Mouse (Mus musculus): ENCODE data around the gene Aanat.
"Not testable (repeated sequence)": the region's sequence is repeated elsewhere in the genome, so short reads cannot be mapped to it uniquely, and the experiment has no call there.

Aanat gene

GRCm38 (mm10) chr11:116611168-116611567 lies 24.9 kb downstream of the Aanat start:
- not testable (repeated sequence) for DNase-seq (ENCODE audit: low spot score)

GRCm38 (mm10) chr11:116611883-116612282 lies 25.7 kb downstream of the Aanat start:
- no peak for DNase-seq (ENCODE audit: low spot score)

GRCm38 (mm10) chr11:116612554-116612953 lies 26.3 kb downstream of the Aanat start:
- no peak for DNase-seq (ENCODE audit: low spot score)

- DNase-seq (ENCODE audit: low spot score): no peak
These were observed 27.0 kb downstream of the Aanat start for GRCm38 (mm10) chr11:116613234-116613633.

GRCm38 (mm10) chr11:116615735-116616437 lies 29.7 kb downstream of the Aanat start:
- peak; percentile 32 for DNase-seq (ENCODE audit: low spot score)

- DNase-seq (ENCODE audit: low spot score): peak; percentile 20
These were observed 30.3 kb downstream of the Aanat start for GRCm38 (mm10) chr11:116616438-116617118.

- DNase-seq (ENCODE audit: low spot score): no peak
These were observed 31.4 kb downstream of the Aanat start for GRCm38 (mm10) chr11:116617641-116618040.

- no peak for DNase-seq (ENCODE audit: low spot score)
These were observed 32.4 kb downstream of the Aanat start for GRCm38 (mm10) chr11:116618666-116619065.

- DNase-seq (ENCODE audit: low spot score): no peak
These were observed 32.9 kb downstream of the Aanat start for GRCm38 (mm10) chr11:116619156-116619555.

- no peak for DNase-seq (ENCODE audit: low spot score)
These were observed 33.3 kb downstream of the Aanat start for GRCm38 (mm10) chr11:116619561-116619960.

- no peak for DNase-seq (ENCODE audit: low spot score)
These were observed 33.8 kb downstream of the Aanat start for GRCm38 (mm10) chr11:116620073-116620472.

GRCm38 (mm10) chr11:116620559-116621253 lies 34.5 kb downstream of the Aanat start:
- DNase-seq (ENCODE audit: low spot score): no peak

- no peak for DNase-seq (ENCODE audit: low spot score)
These were observed 35.0 kb downstream of the Aanat start for GRCm38 (mm10) chr11:116621258-116621704.

- DNase-seq (ENCODE audit: low spot score): peak; percentile 16
These were observed 37.3 kb downstream of the Aanat start for GRCm38 (mm10) chr11:116623281-116624124.

- DNase-seq (ENCODE audit: low spot score): peak; percentile 87
These were observed 38.0 kb downstream of the Aanat start for GRCm38 (mm10) chr11:116624131-116624832.

- peak; percentile 73 for DNase-seq (ENCODE audit: low spot score)
These were observed 39.1 kb downstream of the Aanat start for GRCm38 (mm10) chr11:116625081-116626000.

- DNase-seq (ENCODE audit: low spot score): no peak
These were observed 40.3 kb downstream of the Aanat start, which contains the start of gene Rhbdf2 for GRCm38 (mm10) chr11:116626299-116627071. Gene Rhbdf2 (minus strand): TSS chr11:116627019.

- peak; percentile 32 for DNase-seq (ENCODE audit: low spot score)
These were observed 41.1 kb downstream of the Aanat start for GRCm38 (mm10) chr11:116627072-116628020.

Measured in T-cell, adult 2 months (primary cell).